Mouse (Mus musculus) bone marrow macrophage, adult 2 months (primary cell): Measurements from ENCODE around the gene Fam110c.

ENCODE experiments used
- CTCF ChIP-seq: IDR thresholded peaks from 2 replicates; pipeline ENCODE4 v1.5.1; 2012; ENCODE audit warnings: low read depth, mild to moderate bottlenecking, low read length, moderate library complexity
- POLR2A ChIP-seq: IDR thresholded peaks from 2 replicates; pipeline ENCODE4 v1.6.1; 2012; ENCODE audit warnings: mild to moderate bottlenecking, low read depth, low read length, borderline replicate concordance

DNA sequence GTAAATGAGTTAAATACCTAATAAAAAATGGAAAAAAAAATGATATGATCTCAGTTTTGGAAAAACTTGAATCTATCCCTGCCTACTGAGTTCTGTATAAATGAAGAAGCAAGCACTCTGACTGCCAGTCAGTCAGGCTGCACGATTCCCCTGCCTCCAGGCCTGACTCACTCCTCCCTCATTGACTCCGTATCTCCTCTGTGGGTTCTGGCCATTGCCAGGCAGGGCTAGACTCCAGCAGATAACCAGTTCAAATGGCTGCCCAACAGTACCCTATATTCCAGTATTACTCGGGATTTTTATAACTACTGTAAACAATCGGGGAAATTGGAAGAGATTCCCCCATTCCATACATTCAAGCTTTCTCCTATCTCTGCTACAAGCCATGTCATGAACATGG lies 21.6 kb upstream of the Fam110c start:
- TF ChIP-seq CTCF (no peak), POLR2A (no peak)
